Mouse (Mus musculus) fat pad, adult 2 months (tissue): ENCODE measurements around the gene Gm12166.
"Not testable (repeated sequence)": the region's sequence is repeated elsewhere in the genome, so short reads cannot be mapped to it uniquely, and the experiment has no call there.

ENCODE experiments used
- DNase-seq: peaks from one replicate; pipeline ENCODE4 v3.0.0-alpha.2; 2011; ENCODE audit warnings: low read depth, low spot score; ENCODE audit errors: extremely low read depth

The Gm12166 gene

DNA sequence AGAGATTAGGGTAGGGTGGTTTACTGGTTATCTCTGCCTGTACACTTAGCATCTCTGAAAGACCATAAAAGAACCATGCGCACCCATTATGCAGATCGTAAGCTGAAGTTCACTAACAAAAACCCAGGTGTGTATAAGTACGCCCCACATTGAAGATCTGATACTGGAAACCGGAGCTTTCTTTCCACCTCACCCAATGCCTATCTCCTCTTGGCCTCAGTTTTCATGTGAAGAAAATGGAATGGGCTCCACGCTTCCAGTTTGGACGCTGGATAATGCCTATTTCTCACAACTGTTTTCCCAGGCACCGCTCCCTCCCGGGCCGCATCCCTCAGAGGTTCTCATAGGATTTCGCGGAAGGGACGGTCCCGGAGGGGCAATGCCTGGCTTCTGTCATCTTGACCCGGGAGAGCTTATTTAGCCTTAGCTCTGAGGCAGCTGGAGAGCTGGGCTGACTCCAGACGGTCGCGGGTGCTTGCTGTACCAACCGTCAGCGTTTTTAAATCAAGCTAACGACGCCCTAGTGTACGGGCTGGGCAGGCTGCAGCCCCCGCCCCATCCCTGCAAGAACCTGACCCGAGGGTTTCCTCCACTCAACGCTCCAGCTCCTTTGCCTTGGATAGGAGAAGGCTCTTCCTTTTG, 4.8 kb upstream of the Gm12166 start:
- DNase-seq: no peak

DNA sequence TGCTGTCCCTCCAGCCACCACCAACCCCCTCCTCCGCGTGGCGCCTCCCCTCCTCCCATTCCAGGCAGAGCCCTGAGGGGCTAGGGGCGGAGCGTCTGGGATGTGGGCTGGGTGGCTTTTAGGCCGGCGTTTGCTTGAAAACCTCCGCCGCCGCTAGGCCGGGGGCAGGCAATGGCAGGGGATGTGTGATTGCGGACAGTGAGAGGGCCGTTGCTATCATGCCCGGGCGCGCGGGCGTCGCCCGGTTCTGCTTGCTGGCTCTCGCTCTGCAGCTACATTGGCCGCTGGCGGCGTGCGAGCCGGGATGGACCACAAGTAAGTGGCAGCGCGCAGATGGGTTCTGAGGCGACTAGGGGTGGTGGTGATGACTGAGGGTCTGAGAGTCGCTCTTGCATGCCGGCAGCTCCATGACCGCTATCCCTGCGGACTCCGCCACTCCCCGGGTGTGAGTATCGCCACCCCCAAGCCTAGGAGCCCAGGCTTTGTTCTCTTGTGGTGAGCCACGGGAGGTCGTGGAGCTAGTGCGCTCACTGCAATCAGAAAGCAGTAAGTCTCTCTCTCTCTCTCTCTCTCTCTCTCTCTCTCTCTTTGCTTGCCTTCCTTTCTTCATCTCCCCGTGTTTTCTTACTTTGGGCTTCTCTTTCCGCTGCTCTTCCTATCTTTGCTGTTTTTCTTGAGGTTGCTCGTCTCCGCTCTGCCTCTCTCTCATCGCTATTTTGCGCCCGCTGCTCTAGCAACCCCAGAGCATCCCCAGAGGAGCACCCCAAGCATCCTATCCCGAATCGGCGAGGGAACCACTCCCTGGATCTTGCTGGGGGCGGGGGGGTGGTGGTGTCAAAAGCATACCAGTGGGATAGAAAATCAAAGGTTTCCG, 4.0 kb upstream of the Gm12166 start, which contains the start of gene Adam19:
Gene Adam19 (plus strand): TSS at position 97 of the 874 bp plus-strand sequence.
- no peak for DNase-seq

DNA sequence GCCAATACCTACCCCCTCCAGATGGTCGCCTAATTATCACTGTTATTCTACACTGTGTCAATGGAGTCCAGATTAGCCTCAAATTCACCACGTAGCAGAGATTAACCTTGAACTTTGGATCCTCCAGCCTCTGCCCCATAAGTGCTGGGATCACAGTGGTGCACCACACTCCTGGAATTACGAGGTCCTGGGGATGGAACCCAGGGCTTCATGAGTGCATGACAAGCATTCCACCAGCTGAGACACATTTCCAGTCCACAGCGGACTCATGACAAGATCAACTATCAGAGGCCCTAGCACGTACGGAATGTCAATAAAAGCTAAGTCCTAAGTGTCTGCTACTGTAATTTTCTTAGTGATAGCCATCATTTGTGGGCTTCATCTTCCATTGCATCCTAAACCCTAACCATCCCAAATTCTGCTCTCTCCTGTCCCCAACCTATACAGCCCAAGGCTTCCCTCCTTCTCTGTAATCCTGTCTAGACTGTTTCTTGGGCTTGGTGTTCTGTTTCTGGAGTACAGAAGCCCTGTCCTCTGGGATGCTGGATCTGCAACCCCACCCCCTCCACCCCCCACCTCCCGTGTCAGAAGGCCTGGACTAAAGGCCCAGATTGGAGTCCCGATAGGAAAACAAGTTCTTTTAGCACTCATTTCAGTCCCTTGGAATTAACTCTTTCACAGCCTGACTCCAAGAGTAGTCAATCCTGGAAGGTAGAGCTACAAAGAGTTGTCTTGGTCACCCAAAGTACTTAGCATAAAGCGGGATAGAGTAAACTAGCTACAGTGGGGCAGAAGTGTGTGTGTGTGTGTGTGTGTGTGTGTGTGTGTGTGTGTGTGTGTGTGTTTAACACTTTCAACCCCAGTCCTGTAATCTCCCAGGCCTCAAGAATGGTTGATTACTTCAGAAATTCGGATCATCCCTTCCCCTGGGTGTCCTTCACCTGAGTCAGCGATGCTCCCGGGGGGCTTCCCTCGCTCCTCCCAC, 3.1 kb upstream of the Gm12166 start:
- DNase-seq: no peak

DNA sequence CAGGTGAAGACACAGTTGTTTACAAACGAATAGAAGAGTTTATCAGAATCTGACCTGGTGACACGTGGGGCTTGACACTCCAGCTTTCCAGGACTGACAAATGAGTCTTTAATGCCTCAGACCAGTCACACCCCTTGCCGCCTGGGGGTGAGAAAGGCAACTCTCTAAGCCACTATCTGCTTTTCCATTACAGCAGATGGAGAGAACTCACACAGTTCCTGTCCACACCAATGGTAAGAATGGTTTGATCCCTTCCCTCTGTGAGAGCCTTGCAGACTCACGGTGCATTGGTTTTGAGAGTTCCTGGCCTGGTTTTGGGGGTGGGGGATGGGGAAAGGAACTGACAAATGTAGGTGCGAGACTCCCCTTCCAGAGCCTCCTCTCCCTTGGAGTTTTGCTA, 2.2 kb upstream of the Gm12166 start:
- DNase-seq: no peak

DNA sequence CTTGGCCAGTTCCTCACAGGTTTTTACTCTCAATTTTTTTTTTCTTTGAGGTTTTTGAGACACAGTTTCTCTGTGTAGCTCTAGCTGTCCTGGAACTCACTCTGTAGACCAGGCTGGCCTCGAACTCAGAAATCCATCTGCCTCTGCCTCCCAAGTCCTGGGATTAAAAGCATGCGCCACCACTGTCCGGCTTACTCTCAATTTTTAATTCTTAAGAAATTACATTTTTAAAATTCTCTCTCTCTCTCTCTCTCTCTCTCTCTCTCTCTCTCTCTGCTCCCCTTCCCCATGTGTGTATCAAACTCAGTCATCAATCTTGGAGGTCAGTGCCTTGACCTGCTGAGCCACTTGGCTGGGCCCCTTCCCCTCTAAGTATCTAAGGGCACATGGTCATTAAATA, 1.3 kb upstream of the Gm12166 start:
- not testable (repeated sequence) for DNase-seq

DNA sequence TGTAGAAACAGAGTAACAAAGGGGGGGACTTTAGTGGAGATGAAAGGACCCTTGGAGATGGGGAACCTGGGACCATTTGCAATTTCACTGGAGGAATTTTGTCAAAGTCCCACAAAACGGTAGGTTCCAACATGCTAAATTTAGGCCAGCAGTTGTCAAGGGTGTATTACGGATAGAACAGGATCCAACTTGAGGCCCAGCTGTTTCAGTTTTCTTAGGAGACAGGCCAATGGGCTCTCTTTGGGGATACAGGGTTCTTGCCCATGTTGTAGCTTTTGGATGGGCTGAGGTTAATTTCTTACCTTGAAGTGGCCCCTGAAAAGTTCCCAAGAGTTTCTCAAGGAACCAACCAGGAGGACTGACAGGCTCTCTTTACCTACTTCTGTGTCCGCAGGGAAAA, 4.9 kb downstream of the Gm12166 start:
- no peak for DNase-seq

DNA sequence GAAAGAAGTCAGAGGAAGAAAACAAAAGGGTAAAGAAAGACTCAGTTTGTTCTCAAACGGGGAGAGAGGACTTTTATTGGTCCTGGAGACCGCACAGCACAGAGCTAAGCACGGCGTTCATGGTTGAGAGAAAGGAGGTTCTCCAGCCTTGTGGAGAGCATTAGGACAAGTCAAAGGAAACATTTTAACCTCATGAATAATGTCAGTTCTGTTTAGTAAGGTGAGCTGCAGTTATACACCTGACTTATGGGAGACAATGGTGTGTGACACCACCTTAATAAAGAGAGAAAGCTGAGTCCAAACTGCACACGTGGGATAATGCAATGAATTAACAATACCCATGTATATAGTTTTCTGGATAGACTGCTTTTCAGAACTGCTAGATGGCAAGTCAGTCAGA, 7.3 kb downstream of the Gm12166 start:
- DNase-seq: no peak

DNA sequence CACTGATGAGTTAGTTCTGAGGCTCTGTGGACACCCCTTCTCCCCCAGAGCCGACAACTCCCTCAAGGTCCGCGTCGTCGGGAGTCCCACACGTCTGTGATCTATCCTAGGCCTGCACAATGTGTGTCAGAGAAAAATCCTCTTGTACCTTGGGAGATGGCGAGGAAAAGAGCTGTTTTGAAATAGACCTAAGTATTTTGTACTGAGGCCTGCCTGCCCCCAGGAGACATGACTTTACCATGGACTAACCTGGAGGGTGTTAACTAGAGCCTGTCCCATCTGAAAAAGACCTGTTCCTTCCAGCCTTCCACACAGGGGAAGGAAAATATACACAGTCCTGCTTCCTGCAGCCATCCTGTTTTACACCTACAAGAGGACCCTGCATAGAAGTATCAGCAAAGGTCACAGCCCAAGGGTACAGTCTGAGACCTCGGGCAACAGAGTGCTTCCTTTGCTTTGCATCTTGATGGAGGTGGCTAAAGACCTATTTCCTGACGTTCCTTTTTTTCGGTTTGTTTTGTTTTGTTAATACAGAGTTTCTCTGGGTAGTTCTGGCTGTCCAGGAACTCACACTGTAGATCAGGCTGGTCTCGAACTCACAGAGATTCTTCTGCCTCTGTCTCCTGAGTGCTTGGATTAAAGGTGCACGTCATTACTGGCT, 10.4 kb downstream of the Gm12166 start:
- no peak for DNase-seq

DNA sequence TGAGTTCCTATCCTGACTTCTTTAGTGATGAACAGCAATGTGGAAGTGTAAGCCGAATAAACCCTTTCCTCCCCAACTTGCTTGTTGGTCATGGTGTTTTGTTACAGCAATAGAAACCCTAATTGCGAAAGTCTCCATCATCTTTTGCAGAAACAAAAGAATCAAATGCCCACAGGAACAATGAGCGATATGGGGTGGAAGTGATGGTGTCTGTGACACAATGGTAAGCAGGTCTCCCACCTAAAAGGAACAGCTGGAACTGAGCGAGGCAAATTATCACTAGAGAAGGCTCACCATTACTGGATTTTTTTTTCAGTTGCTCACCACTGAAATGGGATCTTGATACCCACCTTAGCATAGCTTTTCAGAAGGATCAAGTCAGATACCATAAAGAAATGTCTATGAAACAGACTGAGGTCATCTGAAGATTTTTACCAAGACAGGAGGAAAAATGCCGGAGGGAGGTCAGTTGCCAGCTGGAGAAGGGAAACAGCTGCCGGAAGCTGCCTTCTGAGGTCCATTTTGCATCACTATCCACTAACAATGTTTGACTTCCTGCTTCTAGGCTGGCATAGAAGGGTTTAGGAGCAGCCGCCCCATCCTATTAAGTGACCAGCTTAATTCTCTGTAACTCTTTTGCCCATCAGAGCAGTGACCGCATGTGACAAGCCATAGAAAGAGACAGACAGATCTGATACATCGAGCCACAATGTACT, 11.1 kb downstream of the Gm12166 start:
- no peak for DNase-seq

DNA sequence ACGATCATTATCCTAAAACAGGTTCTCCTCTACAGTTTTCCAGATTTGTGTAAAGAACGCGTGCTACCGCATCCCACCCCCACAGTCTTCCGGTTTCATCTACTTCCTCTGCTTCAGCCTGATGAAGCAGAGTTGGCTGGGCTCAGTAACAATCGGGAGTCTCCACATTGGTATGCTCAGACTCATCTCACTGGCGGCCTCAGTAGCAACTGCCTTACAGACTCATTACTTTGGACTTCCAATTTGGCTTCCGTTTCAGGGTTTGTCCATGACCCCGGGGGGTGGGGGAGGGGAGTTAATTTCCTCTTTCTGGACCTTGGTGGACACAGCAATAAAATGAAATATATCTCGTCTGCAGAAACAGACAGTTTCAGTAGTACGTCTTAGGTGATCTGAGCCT, 12.8 kb downstream of the Gm12166 start:
- DNase-seq: no peak

DNA sequence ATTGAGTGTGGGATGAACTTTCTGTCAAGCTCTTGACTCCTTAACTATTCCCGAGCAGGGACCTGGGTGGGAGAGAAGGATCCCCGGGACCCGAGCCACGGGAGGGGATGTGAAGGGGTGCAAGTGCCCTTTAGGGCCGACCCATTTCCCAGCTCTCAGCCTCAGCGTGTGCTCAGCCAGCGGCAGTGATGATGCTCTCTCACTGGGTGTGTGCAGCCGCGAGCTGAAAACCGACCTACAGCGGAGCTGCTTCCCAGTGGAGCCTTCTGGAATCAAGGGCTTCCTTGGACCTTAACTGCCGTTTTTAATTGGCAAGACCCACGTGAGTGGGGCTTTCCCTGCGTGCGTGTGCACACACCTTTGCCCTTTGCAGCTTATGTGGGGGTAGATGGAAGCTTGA, 13.2 kb downstream of the Gm12166 start:
- no peak for DNase-seq

DNA sequence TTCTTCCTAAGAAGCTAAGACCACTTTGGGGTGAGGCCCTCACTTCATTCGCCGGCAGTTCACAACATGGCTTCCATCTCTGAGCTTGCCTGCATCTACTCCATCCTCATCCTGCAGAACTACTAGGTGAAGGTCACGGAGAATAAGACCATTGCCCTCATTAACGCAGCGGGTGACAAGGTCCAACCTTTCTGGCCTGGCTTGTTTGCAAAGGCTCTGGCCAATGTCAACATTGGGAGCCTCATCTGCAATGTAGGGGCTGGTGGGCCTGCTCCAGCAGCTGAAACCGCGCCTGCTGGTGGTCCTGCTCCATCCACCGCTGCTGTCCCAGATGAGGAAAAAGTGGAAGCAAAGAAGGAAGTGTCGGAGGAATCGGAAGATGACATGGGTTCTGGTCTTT, 15.7 kb downstream of the Gm12166 start:
- no peak for DNase-seq

DNA sequence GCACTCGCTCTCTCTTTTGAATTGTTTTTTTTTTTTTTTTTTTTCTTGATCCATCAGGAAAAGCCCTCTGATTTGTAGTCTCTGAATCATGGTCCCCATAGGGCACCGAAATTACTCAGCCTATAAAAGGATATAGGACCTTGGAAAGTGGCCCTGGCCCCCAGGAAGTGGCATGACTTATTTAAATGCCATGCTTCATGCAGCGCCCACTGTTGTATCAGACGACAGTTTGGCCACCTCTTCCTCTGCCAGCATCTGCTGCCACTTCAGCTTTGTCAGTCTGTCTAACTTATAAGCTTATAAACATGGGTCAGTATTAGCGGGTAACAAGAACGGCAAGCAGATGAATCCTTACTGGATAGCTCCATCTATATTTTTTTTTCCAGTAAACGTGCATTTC, 19.2 kb downstream of the Gm12166 start:
- no peak for DNase-seq

DNA sequence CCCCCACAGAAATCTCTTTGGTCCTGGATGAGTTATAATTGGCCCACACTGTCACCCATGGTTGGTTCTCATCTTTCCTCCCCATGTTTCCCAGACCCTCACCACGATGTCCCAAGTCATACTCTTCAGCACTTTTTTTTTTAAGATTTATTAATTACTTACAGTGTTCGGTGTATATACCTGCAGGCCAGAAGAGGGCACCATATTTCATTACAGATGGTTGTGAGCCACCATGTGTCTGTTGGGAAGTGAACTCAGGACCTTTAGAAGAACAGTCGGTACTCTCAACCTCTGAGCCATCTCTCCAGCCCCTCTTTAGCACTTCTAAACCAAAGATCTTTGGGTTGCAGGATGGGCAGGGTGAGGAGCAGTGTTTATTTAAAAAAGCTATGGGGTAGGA, 20.7 kb downstream of the Gm12166 start:
- DNase-seq: no peak

DNA sequence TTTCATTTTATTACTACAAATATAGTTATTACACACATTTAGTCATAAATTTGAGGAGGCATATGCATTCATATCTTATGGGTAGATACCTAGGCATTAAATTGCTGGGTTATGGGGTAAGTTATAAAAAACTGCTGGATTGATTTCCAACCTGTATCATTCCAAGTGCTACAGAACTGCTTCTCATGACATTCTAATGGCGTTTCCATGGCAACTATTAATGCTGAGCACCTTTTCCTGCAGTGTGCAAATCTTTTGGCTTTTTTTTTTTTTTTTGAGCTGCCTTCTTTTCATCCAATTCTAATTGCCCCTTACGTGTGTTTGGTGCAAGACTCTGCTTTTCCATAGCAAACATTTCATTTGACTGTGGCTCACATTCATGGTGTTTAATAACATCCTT, 22.1 kb downstream of the Gm12166 start:
- DNase-seq: no peak

DNA sequence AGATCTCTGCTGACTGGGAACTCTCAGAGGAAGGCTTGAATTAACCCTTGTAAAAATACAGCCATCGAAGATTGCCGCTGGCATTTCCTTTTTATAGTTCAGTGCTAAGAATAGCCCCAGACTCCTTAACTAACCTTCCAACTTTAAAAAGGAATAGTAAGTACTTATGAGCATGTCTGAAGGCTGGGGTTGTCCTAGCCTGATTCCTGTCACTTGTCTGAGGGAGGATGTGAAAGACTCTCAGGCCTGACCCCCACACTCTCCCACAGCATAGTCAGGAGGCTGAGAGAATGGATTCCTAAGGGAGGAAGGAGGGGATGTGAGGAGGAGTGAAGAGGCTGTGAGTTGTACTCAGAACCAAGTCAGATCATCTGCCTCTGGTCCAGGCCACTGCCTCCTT, 22.6 kb downstream of the Gm12166 start:
- DNase-seq: no peak

DNA sequence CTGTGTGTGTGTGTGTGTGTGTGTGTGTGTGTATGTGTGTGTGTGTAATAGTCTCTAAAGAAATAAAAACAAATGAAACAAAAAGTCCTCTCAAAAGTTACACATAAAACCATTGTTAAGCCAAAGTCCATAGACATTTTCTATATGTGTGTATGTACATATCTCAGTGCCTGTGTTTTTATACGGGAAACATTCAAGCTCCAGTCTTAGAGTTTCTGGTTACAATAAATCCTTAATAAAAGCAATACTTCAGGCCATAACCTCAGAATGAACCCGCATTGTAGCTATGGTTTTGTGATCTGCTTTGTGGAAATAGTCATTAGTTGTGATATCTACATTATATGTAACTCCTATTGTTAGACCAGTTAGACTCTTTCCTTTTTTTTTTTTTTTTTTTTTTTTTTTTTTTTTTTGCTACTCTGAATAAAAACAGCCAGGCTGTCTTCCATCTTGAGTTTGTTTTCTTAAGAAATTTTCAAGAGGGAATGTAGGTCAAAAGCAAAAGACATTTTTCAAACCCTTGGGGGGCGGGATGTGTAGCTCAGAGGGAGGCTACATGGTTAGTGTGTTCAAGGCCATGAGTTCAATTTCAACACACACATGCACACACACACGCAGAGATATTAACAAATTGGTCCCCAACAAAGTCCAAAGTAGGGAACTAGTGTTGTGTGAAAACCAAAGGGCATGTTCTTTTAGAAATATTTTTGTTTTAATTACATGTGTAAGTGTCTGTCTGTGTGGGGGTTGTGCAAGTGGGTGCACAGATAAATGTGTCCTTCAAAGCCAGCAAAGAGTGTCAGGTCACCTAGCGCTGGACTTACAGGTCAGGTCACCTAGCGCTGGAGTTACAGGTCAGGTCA, 23.9 kb downstream of the Gm12166 start:
- DNase-seq: no peak

DNA sequence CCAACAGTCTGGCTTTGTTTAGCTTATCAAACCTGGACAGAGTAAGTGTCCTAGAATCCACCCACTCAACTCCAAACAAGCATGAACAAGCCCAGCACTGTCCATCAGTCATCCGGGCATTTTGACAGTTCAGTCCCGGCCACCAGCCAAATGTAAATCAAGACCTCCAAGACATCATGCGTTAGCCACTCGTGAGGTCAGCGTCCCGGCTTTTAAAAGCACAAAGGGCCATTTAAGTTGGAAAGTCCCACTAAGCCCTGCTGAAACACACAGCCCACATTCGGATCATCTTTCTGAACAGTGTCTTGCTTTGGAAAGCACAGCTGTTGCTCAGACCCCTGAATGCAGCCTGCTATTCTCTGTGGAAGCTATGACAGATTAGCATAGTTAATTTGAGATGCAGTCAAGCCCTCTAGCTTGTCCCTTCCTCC, 26.1 kb downstream of the Gm12166 start:
- DNase-seq: no peak

DNA sequence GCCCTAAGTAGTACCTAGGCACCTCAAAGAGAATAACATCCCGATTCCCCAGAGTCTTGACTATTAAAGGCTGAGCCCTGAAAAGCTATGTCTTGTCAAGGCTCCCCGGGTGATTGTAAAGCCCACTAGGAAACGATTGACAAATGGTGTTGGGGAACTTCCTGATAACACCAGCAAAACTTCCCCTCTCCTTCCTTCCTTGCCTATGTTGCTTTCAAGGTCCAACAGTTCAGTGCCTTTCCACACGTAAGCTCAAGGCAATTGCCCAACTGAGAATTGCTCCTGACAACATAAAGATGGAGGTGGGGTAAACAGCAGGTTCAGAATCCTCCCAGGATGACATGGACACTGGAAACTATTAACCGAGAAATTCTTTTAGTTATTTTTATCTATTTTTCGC, 29.1 kb downstream of the Gm12166 start:
- no peak for DNase-seq
